Mouse (Mus musculus): ENCODE results near the gene Morc1. TPM values are rescaled to one million over a fixed set of nuclear protein-coding genes. Genes with fewer than 3 reads are reported as not detected.

Gene Morc1
- polyA plus RNA-seq, 1 experiment: not detected

DNA sequence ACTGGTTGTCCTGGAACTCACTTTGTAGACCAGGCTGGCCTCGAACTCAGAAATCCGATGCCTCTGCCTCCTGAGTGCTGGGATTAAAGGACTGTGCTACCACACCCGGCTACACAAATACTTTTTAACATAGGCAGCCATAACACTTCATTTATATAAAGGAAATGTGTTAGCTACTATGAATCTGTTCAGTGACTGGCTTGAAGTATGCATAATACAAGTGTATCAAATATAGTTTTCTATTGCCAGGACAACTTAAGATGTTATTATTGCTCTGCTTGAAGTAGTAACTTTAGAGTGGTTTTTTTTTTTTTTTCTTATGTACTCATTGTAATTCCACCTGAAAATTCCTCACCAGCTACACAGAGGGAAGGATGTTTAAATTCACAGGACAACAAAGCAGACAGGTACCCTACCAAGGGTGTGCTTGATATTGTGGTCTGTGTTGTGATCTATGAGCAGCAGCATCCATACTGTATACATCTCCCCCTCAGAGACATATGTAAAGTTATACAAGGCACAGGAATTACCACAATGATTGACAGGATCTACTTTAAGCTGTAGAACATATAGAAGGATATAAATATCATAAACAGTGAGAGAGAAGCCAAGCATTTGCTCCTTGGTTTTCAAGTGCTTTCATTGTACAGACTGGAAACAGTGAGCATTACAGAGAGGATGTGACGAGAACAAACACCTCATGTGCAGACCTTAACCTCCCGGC, 85.9 kb downstream of the Morc1 start:
- TF ChIP-seq MYOG (IDR thresholded peaks at IDR 0.05; ENCODE audit: control insufficient read depth in 1 of 3, insufficient read depth in 1 of 3, insufficient read length in 2 of 3, low read depth in 2 of 3) (no peak), MYOD1 (IDR thresholded peaks at IDR 0.05; ENCODE audit: control insufficient read depth in 1 of 3, insufficient read length in 2 of 3, low read depth in 2 of 3) (no peak), CEBPB (IDR thresholded peaks at IDR 0.05; ENCODE audit: insufficient read depth, poor library complexity, severe bottlenecking) (no peak), POLR2AphosphoS2 (IDR thresholded peaks at IDR 0.05; ENCODE audit: insufficient read length, low read depth) (no peak), MAX (IDR thresholded peaks at IDR 0.05; ENCODE audit: low read depth) (no peak), TCF12 (IDR thresholded peaks at IDR 0.05; ENCODE audit: insufficient read depth, poor library complexity, severe bottlenecking) (no peak), E2F4 (IDR thresholded peaks at IDR 0.05; ENCODE audit: insufficient read depth) (no peak), SRF (IDR thresholded peaks at IDR 0.05; ENCODE audit: control insufficient read depth, insufficient read length, low read depth) (no peak), TCF3 (IDR thresholded peaks at IDR 0.05; ENCODE audit: insufficient read length, low read depth) (no peak)
- H3K79me2 ChIP-seq (ENCODE audit: control insufficient read depth, insufficient read depth): no peaks in the 10 kb centered on the region
- no peaks in the 10 kb centered on the region for H3K36me3 ChIP-seq (ENCODE audit: control insufficient read depth, insufficient read depth)
- no peaks in the 10 kb centered on the region for H3K27me3 ChIP-seq (ENCODE audit: control insufficient read depth, insufficient read depth, insufficient read length)
- no peak overlapping the region for H3ac ChIP-seq (ENCODE audit: control insufficient read depth, insufficient read length)
- H3K4me3 ChIP-seq: no peak overlapping the region
- H3K4me2 ChIP-seq (ENCODE audit: low read depth): no peak overlapping the region

DNA sequence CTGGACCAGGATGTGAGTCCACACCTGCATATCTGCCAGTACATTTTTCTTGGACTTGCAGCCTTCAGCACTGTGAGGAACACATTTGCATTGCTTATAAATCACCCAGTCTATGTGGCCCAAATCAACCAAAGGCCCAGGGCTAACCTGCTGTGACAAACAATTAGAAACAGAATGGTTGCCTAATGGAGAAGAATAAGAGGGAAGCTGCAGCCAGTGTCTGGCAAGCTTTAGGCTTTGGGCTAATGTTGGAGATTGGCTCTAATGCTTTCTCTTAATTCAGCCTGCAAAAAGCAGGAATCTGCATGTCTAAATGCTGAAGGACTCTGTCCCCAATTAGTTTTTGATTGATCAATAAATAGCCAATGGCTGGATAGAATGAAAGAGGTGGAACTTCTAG, 88.5 kb downstream of the Morc1 start:
- no peak overlapping the region for H3K4me2 ChIP-seq (ENCODE audit: low read depth)
- H3ac ChIP-seq (ENCODE audit: control insufficient read depth, insufficient read length): no peak overlapping the region
- no peaks in the 10 kb centered on the region for H3K27me3 ChIP-seq (ENCODE audit: control insufficient read depth, insufficient read depth, insufficient read length)
- no peaks in the 10 kb centered on the region for H3K36me3 ChIP-seq (ENCODE audit: control insufficient read depth, insufficient read depth)
- no peak for TF ChIP-seq REST (IDR thresholded peaks at IDR 0.05; ENCODE audit: insufficient read depth, insufficient read length)
- no peak for TF ChIP-seq TCF12 (IDR thresholded peaks at IDR 0.05; ENCODE audit: insufficient read depth, poor library complexity, severe bottlenecking)
- TF ChIP-seq MAX (IDR thresholded peaks at IDR 0.05; ENCODE audit: low read depth): no peak
- no peak for TF ChIP-seq MYOD1 (IDR thresholded peaks at IDR 0.05; ENCODE audit: control insufficient read depth in 1 of 3, insufficient read length in 2 of 3, low read depth in 2 of 3)
- TF ChIP-seq MYOG (IDR thresholded peaks at IDR 0.05; ENCODE audit: control insufficient read depth in 1 of 3, insufficient read depth in 1 of 3, insufficient read length in 2 of 3, low read depth in 2 of 3): no peak
- no peak for TF ChIP-seq POLR2A (IDR thresholded peaks at IDR 0.05; ENCODE audit: insufficient read length, low read depth)
- no peak for TF ChIP-seq TCF3 (IDR thresholded peaks at IDR 0.05; ENCODE audit: insufficient read length, low read depth)
- TF ChIP-seq USF1 (IDR thresholded peaks at IDR 0.05; ENCODE audit: low read depth): no peak
- TF ChIP-seq POLR2AphosphoS2 (IDR thresholded peaks at IDR 0.05; ENCODE audit: insufficient read length, low read depth): no peak
- TF ChIP-seq SRF (IDR thresholded peaks at IDR 0.05; ENCODE audit: control insufficient read depth, insufficient read length, low read depth): no peak
- no peak for TF ChIP-seq E2F4 (IDR thresholded peaks at IDR 0.05; ENCODE audit: insufficient read depth)
- TF ChIP-seq CEBPB (IDR thresholded peaks at IDR 0.05; ENCODE audit: insufficient read depth, poor library complexity, severe bottlenecking): no peak
- H3K79me2 ChIP-seq (ENCODE audit: control insufficient read depth, insufficient read depth): no peaks in the 10 kb centered on the region
- H3K4me3 ChIP-seq: no peak overlapping the region

GRCm38 (mm10) chr16:48537108-48537507, 106.1 kb downstream of the Morc1 start:
- TF ChIP-seq CEBPB (IDR thresholded peaks at IDR 0.05; ENCODE audit: insufficient read depth, poor library complexity, severe bottlenecking) (no peak), POLR2A (IDR thresholded peaks at IDR 0.05; ENCODE audit: insufficient read length, low read depth) (no peak), MYOG (IDR thresholded peaks at IDR 0.05; ENCODE audit: control insufficient read depth in 1 of 3, insufficient read depth in 1 of 3, insufficient read length in 2 of 3, low read depth in 2 of 3) (no peak), TCF3 (IDR thresholded peaks at IDR 0.05; ENCODE audit: insufficient read length, low read depth) (no peak), MYOD1 (IDR thresholded peaks at IDR 0.05; ENCODE audit: control insufficient read depth in 1 of 3, insufficient read length in 2 of 3, low read depth in 2 of 3) (no peak), MAX (IDR thresholded peaks at IDR 0.05; ENCODE audit: low read depth) (no peak), USF1 (IDR thresholded peaks at IDR 0.05; ENCODE audit: low read depth) (no peak), E2F4 (IDR thresholded peaks at IDR 0.05; ENCODE audit: insufficient read depth) (no peak), TCF12 (IDR thresholded peaks at IDR 0.05; ENCODE audit: insufficient read depth, poor library complexity, severe bottlenecking) (no peak), POLR2AphosphoS2 (IDR thresholded peaks at IDR 0.05; ENCODE audit: insufficient read length, low read depth) (no peak), REST (IDR thresholded peaks at IDR 0.05; ENCODE audit: insufficient read depth, insufficient read length) (no peak), SRF (IDR thresholded peaks at IDR 0.05; ENCODE audit: control insufficient read depth, insufficient read length, low read depth) (no peak)
- H3K4me2 ChIP-seq (ENCODE audit: low read depth): no peak overlapping the region
- H3ac ChIP-seq (ENCODE audit: control insufficient read depth, insufficient read length): no peak overlapping the region
- H3K4me3 ChIP-seq: no peak overlapping the region
- H3K27me3 ChIP-seq (ENCODE audit: control insufficient read depth, insufficient read depth, insufficient read length): no peaks in the 10 kb centered on the region
- no peaks in the 10 kb centered on the region for H3K79me2 ChIP-seq (ENCODE audit: control insufficient read depth, insufficient read depth)
- H3K36me3 ChIP-seq (ENCODE audit: control insufficient read depth, insufficient read depth): no peaks in the 10 kb centered on the region

- Histone ChIP-seq H3K36me3 (ENCODE audit: control insufficient read depth, insufficient read depth) (no peaks in the 10 kb centered on the region), H3K79me2 (ENCODE audit: control insufficient read depth, insufficient read depth) (no peaks in the 10 kb centered on the region), H3ac (ENCODE audit: control insufficient read depth, insufficient read length) (no peak overlapping the region), H3K4me2 (ENCODE audit: low read depth) (no peak overlapping the region), H3K27me3 (ENCODE audit: control insufficient read depth, insufficient read depth, insufficient read length) (no peaks in the 10 kb centered on the region), H3K4me3 (no peak overlapping the region)
- TF ChIP-seq TCF12 (IDR thresholded peaks at IDR 0.05; ENCODE audit: insufficient read depth, poor library complexity, severe bottlenecking) (no peak), REST (IDR thresholded peaks at IDR 0.05; ENCODE audit: insufficient read depth, insufficient read length) (no peak), E2F4 (IDR thresholded peaks at IDR 0.05; ENCODE audit: insufficient read depth) (no peak), MYOD1 (IDR thresholded peaks at IDR 0.05; ENCODE audit: control insufficient read depth in 1 of 3, insufficient read length in 2 of 3, low read depth in 2 of 3) (no peak)
Observed at GRCm38 (mm10) chr16:48562290-48563080, 131.4 kb downstream of the Morc1 start.
